Mouse (Mus musculus): Measurements from ENCODE around the gene B3gnt9. TPM values are rescaled to one million over a fixed set of nuclear protein-coding genes. Genes with fewer than 3 reads are reported as not detected.
"Not testable (repeated sequence)": the region's sequence is repeated elsewhere in the genome, so short reads cannot be mapped to it uniquely, and the experiment has no call there.

Gene B3gnt9
- 10.7 and 12.1 TPM in 2 replicates for polyA plus RNA-seq (2012; rRNA removed)

DNA sequence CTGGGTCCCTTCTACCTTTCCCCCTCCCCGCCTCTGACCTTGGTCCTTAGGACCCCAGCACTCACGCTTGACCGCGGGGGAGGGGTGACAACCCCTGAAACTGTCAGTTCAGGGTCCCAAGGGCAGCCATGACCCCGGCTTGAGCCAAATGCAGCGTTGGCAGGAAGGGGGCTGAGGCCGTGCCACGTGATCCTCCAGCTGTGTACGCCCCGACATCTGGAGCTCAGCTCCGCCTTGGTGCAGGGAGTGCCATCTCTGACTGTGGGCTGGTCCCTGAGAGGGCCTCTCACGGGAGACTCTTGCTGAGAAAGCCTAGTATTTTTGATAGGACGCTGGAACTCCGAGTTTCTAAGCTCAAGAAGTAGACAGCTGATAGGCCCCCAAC, at the start of gene B3gnt9:
TSS of gene B3gnt9 (minus strand) at position 188 of the 385 bp plus-strand sequence.
- DNase-seq (ENCODE audit: low read depth): no peak

DNA sequence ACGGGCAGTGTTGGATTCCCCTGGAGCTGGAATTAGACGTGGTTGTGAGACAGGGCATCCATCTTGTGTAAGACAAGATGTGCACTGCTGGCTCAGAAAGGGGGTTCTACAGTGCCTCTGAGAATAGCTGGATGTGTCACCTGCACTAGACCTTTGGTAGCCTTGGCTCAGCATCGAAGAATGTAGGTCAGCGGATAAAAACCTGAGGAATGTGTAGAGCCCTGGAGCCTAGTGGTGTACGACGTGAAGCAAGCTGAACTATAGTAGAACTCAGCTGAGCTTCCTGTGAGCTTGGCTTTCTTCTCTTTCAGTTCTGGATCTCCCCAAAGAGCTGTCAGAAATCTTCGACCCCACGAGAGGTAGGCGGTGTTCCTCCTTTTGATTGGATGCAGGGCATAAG, 48.9 kb upstream of the B3gnt9 start:
- no peak for DNase-seq (ENCODE audit: low read depth)

GRCm38 (mm10) chr8:105303396-105303795, 48.4 kb upstream of the B3gnt9 start:
- no peak for DNase-seq (ENCODE audit: low read depth)

DNA sequence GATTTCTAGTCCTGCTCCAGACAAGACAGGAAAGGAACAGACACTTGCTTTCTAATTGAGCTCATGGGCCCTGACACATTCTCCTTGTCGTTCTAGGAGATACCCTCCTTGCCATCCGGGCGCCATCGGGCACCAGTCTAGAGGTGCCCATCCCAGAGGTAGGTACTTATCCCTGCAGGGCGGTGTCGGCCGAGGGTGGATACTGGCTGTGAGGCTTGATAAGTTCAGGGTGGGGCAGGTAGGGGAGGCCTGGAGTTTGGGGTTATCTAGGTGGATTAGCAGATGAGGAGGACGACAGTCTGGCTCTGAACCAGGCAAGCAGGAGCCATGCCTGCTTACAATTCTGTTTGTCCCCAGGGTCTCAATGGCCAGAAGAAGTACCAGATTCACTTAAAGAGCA, 45.0 kb upstream of the B3gnt9 start:
- DNase-seq (ENCODE audit: low read depth): no peak

DNA sequence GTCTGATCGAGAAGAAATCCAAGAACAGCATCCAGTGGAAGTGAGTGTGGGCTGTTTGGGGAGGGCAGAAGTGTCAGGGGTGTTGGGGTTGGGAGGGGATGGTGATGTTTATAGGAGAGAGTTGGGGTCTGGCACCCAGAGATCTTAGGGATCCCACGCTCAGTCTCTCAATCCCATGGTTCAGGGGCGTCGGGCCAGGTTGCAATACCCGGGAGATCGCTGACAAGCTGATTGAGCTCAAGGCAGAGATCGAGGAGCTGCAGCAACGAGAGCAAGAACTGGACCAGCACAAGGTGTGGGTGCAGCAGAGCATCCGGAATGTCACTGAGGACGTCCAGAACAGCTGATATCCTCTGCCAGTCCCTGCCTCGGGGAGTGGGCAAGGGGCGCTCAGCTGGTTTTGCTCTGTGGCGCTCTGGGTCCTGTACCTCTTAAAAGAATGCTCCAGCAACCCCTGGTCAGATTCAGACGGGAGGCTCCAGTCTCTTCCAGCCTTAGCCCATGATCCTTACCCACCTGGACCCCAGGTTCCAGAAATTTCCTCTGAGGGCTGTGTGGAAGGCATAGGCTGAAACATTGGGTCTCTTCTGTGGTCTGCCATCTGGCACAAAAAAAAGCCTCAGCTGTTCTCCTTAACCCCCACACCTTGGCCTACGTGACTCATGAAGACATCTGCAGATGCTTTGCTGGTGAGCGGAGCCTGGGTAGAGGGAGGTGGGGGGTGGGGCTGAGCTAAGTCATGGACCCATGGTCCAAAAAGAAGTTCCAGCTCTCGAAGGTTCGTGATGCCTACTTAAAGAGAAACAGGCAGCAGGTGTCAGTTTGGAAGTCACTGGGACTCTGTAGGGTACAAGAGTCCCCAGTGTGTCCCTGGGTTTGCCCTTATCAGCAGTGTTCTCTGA, 43.6 kb upstream of the B3gnt9 start:
- no peak for DNase-seq (ENCODE audit: low read depth)

GRCm38 (mm10) chr8:105297511-105298192, 42.7 kb upstream of the B3gnt9 start, which contains the start of gene E2f4:
Gene E2f4 (plus strand): TSS chr8:105297663.
- DNase-seq (ENCODE audit: low read depth): no peak

GRCm38 (mm10) chr8:105295895-105296573, 41.1 kb upstream of the B3gnt9 start, which contains the start of gene Exoc3l:
Gene Exoc3l (minus strand): TSS chr8:105296101.
- no peak for DNase-seq (ENCODE audit: low read depth)

DNA sequence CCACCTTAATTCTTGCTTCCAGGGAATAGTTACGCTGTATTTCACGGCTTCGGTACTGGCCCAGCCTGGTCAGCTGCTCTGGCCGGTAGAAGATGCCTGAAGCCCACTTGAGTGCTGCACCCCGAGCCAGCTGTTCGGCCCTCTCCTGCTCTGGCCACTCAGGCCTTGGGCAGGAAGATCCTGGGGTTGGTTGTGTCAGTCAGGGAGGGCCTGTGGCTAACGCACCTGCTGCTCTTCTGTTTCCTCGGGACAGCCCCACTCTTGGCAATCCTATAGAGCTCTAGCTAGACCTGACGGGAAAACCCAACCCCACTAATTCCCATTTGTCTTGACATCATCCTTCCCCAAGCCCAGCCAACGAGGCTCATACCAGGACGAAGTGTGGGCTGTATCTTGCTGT, 40.3 kb upstream of the B3gnt9 start:
- no peak for DNase-seq (ENCODE audit: low read depth)

DNA sequence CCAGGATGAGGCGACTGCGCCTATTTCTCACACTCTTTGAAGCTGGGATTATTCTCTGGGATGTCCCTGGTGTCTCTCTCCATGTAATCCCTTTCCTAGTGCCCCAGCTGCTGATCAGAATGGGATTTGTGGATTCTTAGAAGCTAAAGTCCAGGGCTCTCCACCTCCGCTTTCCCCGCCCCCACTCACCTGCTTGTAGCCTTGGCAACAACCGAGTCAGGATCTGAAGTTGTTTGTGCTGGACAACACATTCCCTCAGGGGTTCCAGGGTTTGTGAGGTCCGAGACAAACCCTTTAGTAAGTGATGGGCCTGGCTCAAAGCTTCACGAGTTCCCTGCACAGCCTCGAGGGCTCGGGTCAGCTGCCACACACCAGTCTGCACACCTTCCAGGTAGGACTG, 39.8 kb upstream of the B3gnt9 start:
- no peak for DNase-seq (ENCODE audit: low read depth)

GRCm38 (mm10) chr8:105293405-105293804, 38.5 kb upstream of the B3gnt9 start:
- DNase-seq (ENCODE audit: low read depth): no peak

- DNase-seq (ENCODE audit: low read depth): no peak
Observed at GRCm38 (mm10) chr8:105292471-105292870, 37.5 kb upstream of the B3gnt9 start.

GRCm38 (mm10) chr8:105291802-105292201, 36.8 kb upstream of the B3gnt9 start:
- not testable (repeated sequence) for DNase-seq (ENCODE audit: low read depth)

DNA sequence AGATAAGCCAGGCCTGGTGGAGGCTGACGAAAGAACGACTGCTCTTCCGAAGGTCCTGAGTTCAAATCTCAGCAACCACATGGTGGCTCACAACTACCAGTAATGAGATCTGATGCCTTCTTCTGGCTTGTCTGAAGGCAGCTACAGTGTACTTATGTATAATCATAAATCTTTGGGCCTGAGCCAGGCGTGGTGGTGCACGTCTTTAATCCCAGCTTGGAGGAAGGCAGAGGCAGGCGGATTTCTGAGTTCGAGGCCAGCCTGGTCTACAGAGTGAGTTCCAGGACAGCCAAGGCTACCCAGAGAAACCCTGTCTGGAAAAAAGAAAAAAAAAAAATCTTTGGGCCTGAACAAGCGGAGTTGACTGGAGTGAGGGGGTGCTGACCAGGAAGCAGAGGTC, 36.4 kb upstream of the B3gnt9 start:
- DNase-seq (ENCODE audit: low read depth): not testable (repeated sequence)

DNA sequence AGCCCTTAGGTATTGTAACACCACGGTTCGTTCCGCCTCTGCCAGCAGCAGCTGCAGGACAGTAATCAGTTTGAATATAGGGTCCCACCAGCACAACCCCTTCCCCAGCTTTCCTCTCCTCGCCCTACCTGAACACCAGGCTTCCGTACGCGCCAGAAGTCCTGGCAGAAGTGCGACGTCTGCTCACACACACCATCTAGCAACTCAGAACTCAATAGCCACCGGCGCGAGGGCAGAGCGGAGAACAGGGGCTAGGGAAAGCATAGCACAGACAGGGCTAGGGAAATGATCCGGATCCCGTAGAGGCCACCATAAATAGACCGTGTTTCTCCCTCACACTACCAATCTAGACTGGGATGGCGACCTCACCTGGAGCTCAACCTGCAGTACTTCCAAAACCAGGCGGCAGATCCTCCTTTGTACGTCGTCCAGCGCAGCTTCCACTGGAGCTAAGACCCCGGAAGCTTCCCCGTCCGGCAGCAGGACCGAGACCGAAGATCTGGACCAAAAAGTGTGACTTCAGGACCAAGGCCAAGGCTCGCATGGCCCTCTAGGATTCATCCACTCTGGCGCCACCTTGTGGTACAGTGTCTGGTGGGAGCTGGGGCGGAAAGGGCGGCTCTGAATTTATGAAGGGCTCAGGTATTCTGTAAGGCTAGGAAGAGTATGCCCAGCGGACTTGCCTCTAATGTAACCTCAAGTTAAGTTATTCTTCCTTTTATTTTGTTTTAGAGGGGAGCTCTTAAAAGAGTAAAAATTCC, 35.8 kb upstream of the B3gnt9 start:
- DNase-seq (ENCODE audit: low read depth): no peak

- no peak for DNase-seq (ENCODE audit: low read depth)
Observed at GRCm38 (mm10) chr8:105289805-105290460, 35.0 kb upstream of the B3gnt9 start, which contains the start of gene 4931428F04Rik. Gene 4931428F04Rik (minus strand): TSS chr8:105289864.

- DNase-seq (ENCODE audit: low read depth): no peak
Observed at GRCm38 (mm10) chr8:105288958-105289732, 34.2 kb upstream of the B3gnt9 start.

DNA sequence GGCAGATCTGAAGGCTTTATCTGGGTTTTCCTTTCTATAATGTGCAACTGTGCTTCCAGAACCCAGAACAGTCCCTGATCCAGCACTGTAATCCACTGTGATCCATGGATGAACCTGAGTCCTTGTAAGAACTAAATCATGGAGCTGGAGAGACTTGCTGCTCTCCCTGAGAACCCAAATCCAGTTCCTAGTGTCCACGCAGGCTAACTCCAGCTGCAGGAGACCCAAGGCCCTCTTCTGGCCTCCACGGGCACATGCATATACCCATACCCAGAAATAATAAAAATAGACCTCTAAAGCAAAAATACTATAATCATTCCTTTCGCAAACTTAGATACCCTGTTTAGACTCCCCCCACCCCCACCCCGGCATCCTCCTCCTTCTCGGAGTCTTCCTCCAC, 33.3 kb upstream of the B3gnt9 start:
- DNase-seq (ENCODE audit: low read depth): no peak

GRCm38 (mm10) chr8:105286907-105287306, 32.0 kb upstream of the B3gnt9 start:
- DNase-seq (ENCODE audit: low read depth): no peak

DNA sequence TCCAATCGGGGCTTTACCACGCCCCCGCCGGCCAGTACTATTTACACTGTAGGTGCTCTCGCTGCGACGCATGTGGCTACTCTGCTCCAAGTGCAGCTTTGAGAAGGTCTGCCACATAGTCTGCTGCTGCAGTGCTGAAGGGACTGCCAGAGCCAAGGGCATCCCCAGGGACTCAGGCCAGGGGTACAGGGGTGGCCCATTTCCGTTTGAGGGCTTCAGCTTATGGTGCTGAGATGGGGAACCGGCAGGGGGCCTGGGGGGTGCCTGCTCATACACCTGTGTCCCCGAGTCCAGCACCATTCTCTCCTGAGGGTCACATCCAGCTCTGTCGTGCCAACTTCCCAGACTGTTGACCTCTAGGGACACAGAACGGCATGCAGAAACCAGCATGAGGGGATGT, 30.6 kb upstream of the B3gnt9 start:
- no peak for DNase-seq (ENCODE audit: low read depth)

DNA sequence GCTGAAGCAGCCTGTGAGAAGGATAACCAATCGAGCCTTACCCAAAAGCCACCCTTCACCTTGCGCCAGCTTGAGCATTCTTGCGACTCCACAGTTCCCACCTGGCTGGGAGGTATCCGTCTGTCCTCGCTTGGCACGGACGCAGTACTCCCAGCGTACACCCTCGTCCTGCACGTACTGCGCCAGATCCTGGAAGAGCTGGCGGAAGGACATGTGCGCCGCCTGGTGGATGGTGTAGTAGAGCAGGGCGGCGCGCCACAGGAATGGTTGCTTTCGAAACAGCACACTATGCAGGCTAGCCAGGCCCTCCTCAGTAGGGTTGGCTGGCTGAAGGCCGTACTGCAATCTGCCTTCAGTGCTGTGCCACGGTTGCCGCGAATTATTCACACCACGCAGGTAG, 28.1 kb upstream of the B3gnt9 start:
- DNase-seq (ENCODE audit: low read depth): no peak

Data from gonadal fat pad, adult 2 months (tissue).